Comparison of ENCODE assay signal across 10 mouse cellular contexts in genomic region chr5:120492437-120492836, GRCm38 (mm10). TPM values are rescaled to one million over a fixed set of nuclear protein-coding genes. Genes with fewer than 3 reads are reported as not detected.
DNase-seq lines count a peak whose midpoint lies in the region; ATAC-seq and TF ChIP-seq lines count a peak whose summit lies in the region.
"Had no signal": no experiment of that assay in that cellular context is flagged by ENCODE, and none has a peak within 500 bp of the region (broad histone marks: within the 10 kb centered on the region; RNA-seq: fewer than 3 reads in every experiment).

No protein-coding gene starts in this region.

- WGBS in forebrain, postnatal 0 days: 63% methylated on average over 11 of the region's 11 CpGs
- 51% methylated on average over 11 of the region's 11 CpGs for WGBS in forebrain, embryonic 15.5 days
- WGBS in liver, embryonic 11.5 days: 68% methylated on average over 11 of the region's 11 CpGs

- H3K9ac ChIP-seq in forebrain, postnatal 0 days: no peak overlapping the region
- no peak overlapping the region for H3K9ac ChIP-seq in forebrain, embryonic 15.5 days (replicated peaks)
- no peak overlapping the region for H3K9ac ChIP-seq in liver, embryonic 11.5 days (ENCODE audit: low read depth, low read length)
- H3K9ac ChIP-seq: embryonic facial prominence, embryonic 13.5 days had no signal

- no peak overlapping the region for H3K27ac ChIP-seq in forebrain, postnatal 0 days (ENCODE audit: low read depth, low read length)
- H3K27ac ChIP-seq in forebrain, embryonic 15.5 days (replicated peaks): no peak overlapping the region
- no peak overlapping the region for H3K27ac ChIP-seq in liver, embryonic 11.5 days (ENCODE audit: low read depth, low read length)
- H3K27ac ChIP-seq: embryonic facial prominence, embryonic 13.5 days had no signal

- H3K4me1 ChIP-seq in forebrain, postnatal 0 days (ENCODE audit: insufficient read depth): no peaks in the 10 kb centered on the region
- peaks cover 14% of the 10 kb centered on the region for H3K4me1 ChIP-seq in forebrain, embryonic 15.5 days
- no peaks in the 10 kb centered on the region for H3K4me1 ChIP-seq in liver, embryonic 11.5 days (replicated peaks; ENCODE audit: control insufficient read depth, insufficient read depth, low read length)
- H3K4me1 ChIP-seq: embryonic facial prominence, embryonic 13.5 days had no signal

- peak; percentile 66 for TF ChIP-seq CTCF in forebrain, postnatal 0 days (IDR thresholded peaks at IDR 0.05; ENCODE audit: low read depth)

- no peak overlapping the region for H3K4me3 ChIP-seq in forebrain, postnatal 0 days (ENCODE audit: low read depth, low read length)
- H3K4me3 ChIP-seq in forebrain, embryonic 15.5 days: no peak overlapping the region
- no peak overlapping the region for H3K4me3 ChIP-seq in liver, embryonic 11.5 days (ENCODE audit: low read depth, low read length)
- H3K4me3 ChIP-seq: embryonic facial prominence, embryonic 13.5 days had no signal

- no peaks in the 10 kb centered on the region for H3K9me3 ChIP-seq in forebrain, postnatal 0 days (ENCODE audit: low read length)
- no peaks in the 10 kb centered on the region for H3K9me3 ChIP-seq in forebrain, embryonic 15.5 days
- H3K9me3 ChIP-seq in liver, embryonic 11.5 days (ENCODE audit: control insufficient read depth, low read length): no peaks in the 10 kb centered on the region
- H3K9me3 ChIP-seq: embryonic facial prominence, embryonic 13.5 days had no signal

- no peak for ATAC-seq in forebrain, postnatal 0 days
- no peak for ATAC-seq in forebrain, embryonic 15.5 days (replicated peaks)
- no peak for ATAC-seq in liver, embryonic 11.5 days (replicated peaks; ENCODE audit: low FRiP score)
- ATAC-seq in megakaryocyte-erythroid progenitor cell, adult 5-6 weeks (replicated peaks; ENCODE audit: low FRiP score, low TSS enrichment, poor library complexity, severe bottlenecking): peak; percentile 27; the same call in 1 of the 2 replicates

- peaks cover 30% of the 10 kb centered on the region for H3K36me3 ChIP-seq in forebrain, postnatal 0 days (ENCODE audit: insufficient read depth)
- 0 out of 2 replicates have a peak, but pooled peaks cover 10% of the 10 kb centered on the region for H3K36me3 ChIP-seq in forebrain, embryonic 15.5 days
- peaks cover 8% of the 10 kb centered on the region; the same call in 1 of the 2 replicates for H3K36me3 ChIP-seq in liver, embryonic 11.5 days (ENCODE audit: control insufficient read depth, insufficient read depth, low read length)

- H3K4me2 ChIP-seq in forebrain, postnatal 0 days (ENCODE audit: low read depth): no peak overlapping the region
- H3K4me2 ChIP-seq in forebrain, embryonic 15.5 days (replicated peaks): no peak overlapping the region
- H3K4me2 ChIP-seq in liver, embryonic 11.5 days: no peak overlapping the region
- H3K4me2 ChIP-seq: embryonic facial prominence, embryonic 13.5 days had no signal

- peak; percentile 50 for DNase-seq in forebrain, postnatal 0 days
- DNase-seq in liver (peak; percentile 47), ZHBTc4 (ENCODE audit: low read depth, low spot score) (peak; percentile 96)
- no peak for DNase-seq in liver, embryonic 11.5 days (ENCODE audit: low spot score)
- no peak for DNase-seq in thymus, postnatal 0 days (ENCODE audit: low spot score)
- DNase-seq in spleen, postnatal 14 days (ENCODE audit: low spot score in 2 of 2): no peak
- DNase-seq: lung, postnatal 4 days had no signal

- no peaks in the 10 kb centered on the region for H3K27me3 ChIP-seq in forebrain, postnatal 0 days (ENCODE audit: insufficient read depth, low read length)
- no peaks in the 10 kb centered on the region for H3K27me3 ChIP-seq in forebrain, embryonic 15.5 days
- no peaks in the 10 kb centered on the region for H3K27me3 ChIP-seq in liver, embryonic 11.5 days (replicated peaks; ENCODE audit: control insufficient read depth, insufficient read depth, low read length)
- H3K27me3 ChIP-seq: embryonic facial prominence, embryonic 13.5 days had no signal

RNA-seq across cellular contexts. Expression of gene Plbd2, which starts 11.0 kb away (rescaled TPM):
- total RNA-seq in forebrain, postnatal 0 days (2014; rRNA removed): 19.5 and 23.7 TPM in 2 replicates
- polyA plus RNA-seq in forebrain, postnatal 0 days (2015; fragmentation: Nextera tagmentation; extraction: Ambion mirVana): 33.5 and 39.4 TPM in 2 replicates
- 24.0 and 25.6 TPM in 2 replicates for polyA plus RNA-seq in forebrain, embryonic 15.5 days (2015; fragmentation: Nextera tagmentation; extraction: Ambion mirVana)
- polyA plus RNA-seq in liver, embryonic 11.5 days (2014; fragmentation: Nextera tagmentation; extraction: Ambion mirVana): 32.8 and 35.1 TPM in 2 replicates
- total RNA-seq in megakaryocyte-erythroid progenitor cell, adult 5-6 weeks (2014; fragmentation: Nextera tagmentation): 13.6 and 20.8 TPM in 2 replicates
- 6.3 and 8.7 TPM in 2 replicates for total RNA-seq in megakaryocyte-erythroid progenitor cell, adult 5-6 weeks (2017)
- 31.0 and 33.9 TPM in 2 replicates for polyA plus RNA-seq in thymus, postnatal 0 days (2015; fragmentation: Nextera tagmentation; extraction: Ambion mirVana)

RNA-seq across cellular contexts. Expression of gene Sds, which starts 16.1 kb away (rescaled TPM):
- not detected in 2 replicates for total RNA-seq in forebrain, postnatal 0 days (2014; rRNA removed)
- not detected in 2 replicates for polyA plus RNA-seq in forebrain, postnatal 0 days (2015; fragmentation: Nextera tagmentation; extraction: Ambion mirVana)
- polyA plus RNA-seq in forebrain, embryonic 15.5 days (2015; fragmentation: Nextera tagmentation; extraction: Ambion mirVana): not detected in 2 replicates
- not detected in 2 replicates for polyA plus RNA-seq in liver, embryonic 11.5 days (2014; fragmentation: Nextera tagmentation; extraction: Ambion mirVana)
- total RNA-seq in megakaryocyte-erythroid progenitor cell, adult 5-6 weeks (2014; fragmentation: Nextera tagmentation): not detected in 2 replicates
- not detected in 2 replicates for total RNA-seq in megakaryocyte-erythroid progenitor cell, adult 5-6 weeks (2017)
- 0.14 and 0.24 TPM in 2 replicates for polyA plus RNA-seq in thymus, postnatal 0 days (2015; fragmentation: Nextera tagmentation; extraction: Ambion mirVana)
- polyA plus RNA-seq: embryonic facial prominence, embryonic 13.5 days had no signal

RNA-seq across cellular contexts. Expression of gene Slc8b1, which starts 18.5 kb away (rescaled TPM):
- total RNA-seq in forebrain, postnatal 0 days (2014; rRNA removed): 2.5 and 4.9 TPM in 2 replicates
- polyA plus RNA-seq in forebrain, postnatal 0 days (2015; fragmentation: Nextera tagmentation; extraction: Ambion mirVana): 1.6 and 2.0 TPM in 2 replicates
- 2.2 and 2.4 TPM in 2 replicates for polyA plus RNA-seq in forebrain, embryonic 15.5 days (2015; fragmentation: Nextera tagmentation; extraction: Ambion mirVana)
- 5.1 and 5.5 TPM in 2 replicates for polyA plus RNA-seq in liver, embryonic 11.5 days (2014; fragmentation: Nextera tagmentation; extraction: Ambion mirVana)
- 0.35 and 1.6 TPM in 2 replicates for total RNA-seq in megakaryocyte-erythroid progenitor cell, adult 5-6 weeks (2014; fragmentation: Nextera tagmentation)
- 0.09 and 1.7 TPM in 2 replicates for total RNA-seq in megakaryocyte-erythroid progenitor cell, adult 5-6 weeks (2017)
- 4.6 and 5.0 TPM in 2 replicates for polyA plus RNA-seq in thymus, postnatal 0 days (2015; fragmentation: Nextera tagmentation; extraction: Ambion mirVana)

RNA-seq across cellular contexts. Expression of gene Sdsl, which starts 19.8 kb away (rescaled TPM):
- 1.3 and 3.0 TPM in 2 replicates for total RNA-seq in forebrain, postnatal 0 days (2014; rRNA removed)
- 2.3 and 3.1 TPM in 2 replicates for polyA plus RNA-seq in forebrain, postnatal 0 days (2015; fragmentation: Nextera tagmentation; extraction: Ambion mirVana)
- polyA plus RNA-seq in forebrain, embryonic 15.5 days (2015; fragmentation: Nextera tagmentation; extraction: Ambion mirVana): 2.3 and 2.6 TPM in 2 replicates
- polyA plus RNA-seq in liver, embryonic 11.5 days (2014; fragmentation: Nextera tagmentation; extraction: Ambion mirVana): 2.3 and 2.5 TPM in 2 replicates
- 59.5 and 72.1 TPM in 2 replicates for total RNA-seq in megakaryocyte-erythroid progenitor cell, adult 5-6 weeks (2014; fragmentation: Nextera tagmentation)
- 58.5 and 67.3 TPM in 2 replicates for total RNA-seq in megakaryocyte-erythroid progenitor cell, adult 5-6 weeks (2017)
- polyA plus RNA-seq in thymus, postnatal 0 days (2015; fragmentation: Nextera tagmentation; extraction: Ambion mirVana): 1.2 and 1.3 TPM in 2 replicates

Comparison
In these comparisons a context has a peak if more than half of its experiments do, and no peak if none do; other contexts are left out.
1. DNase-seq: peak in forebrain, postnatal 0 days (single experiment), liver (single experiment) and ZHBTc4 (single experiment); none in liver, embryonic 11.5 days (single experiment), thymus, postnatal 0 days (single experiment) and spleen, postnatal 14 days (0 of 2).